Mouse (Mus musculus) ES-Bruce4 (cell line): ENCODE results near the gene Cep170. TPM values are rescaled to one million over a fixed set of nuclear protein-coding genes. Genes with fewer than 3 reads are reported as not detected.
A peak's percentile ranks its signal among the peaks of the same experiment; 100 is the strongest.

Experiments
- H3K27ac ChIP-seq: 2 replicates; pipeline ENCODE4 v1.5.1; 2012; ENCODE audit warnings: low read length, inconsistent platforms; ENCODE audit not compliant: insufficient read depth
- H3K27me3 ChIP-seq: 2 replicates; pipeline ENCODE4 v1.6.1; 2012; ENCODE audit warnings: mild to moderate bottlenecking, low read length, inconsistent platforms; ENCODE audit not compliant: control insufficient read depth, poor library complexity, insufficient read depth, severe bottlenecking
- H3K36me3 ChIP-seq: 2 replicates; pipeline ENCODE4 v1.6.1; 2012; ENCODE audit warnings: inconsistent platforms, mild to moderate bottlenecking, low read length, moderate library complexity; ENCODE audit not compliant: control insufficient read depth, poor library complexity, insufficient read depth, severe bottlenecking
- H3K4me1 ChIP-seq: one replicate; pipeline ENCODE4 v1.8.1; 2011; ENCODE audit warnings: low read length; ENCODE audit not compliant: control insufficient read depth, insufficient read depth
- H3K4me3 ChIP-seq: 2 replicates; pipeline ENCODE4 v1.5.1; 2011; ENCODE audit warnings: low read depth, mild to moderate bottlenecking, low read length
- H3K9ac ChIP-seq: 2 replicates; pipeline ENCODE4 v1.6.1; 2012; ENCODE audit warnings: low read depth, mild to moderate bottlenecking, inconsistent platforms; ENCODE audit not compliant: poor library complexity, severe bottlenecking
- H3K9me3 ChIP-seq: replicated peaks from 2 replicates; pipeline ENCODE4 v1.6.1; 2012; ENCODE audit warnings: mild to moderate bottlenecking, low read length, inconsistent platforms; ENCODE audit not compliant: control insufficient read depth, poor library complexity, insufficient read depth, severe bottlenecking
- CTCF ChIP-seq: IDR thresholded peaks from one replicate; pipeline ENCODE4 v1.8.1; 2011; ENCODE audit warnings: low read depth, low read length
- EP300 ChIP-seq: IDR thresholded peaks from 2 replicates; pipeline ENCODE4 v1.6.1; 2011; ENCODE audit warnings: low read depth, low read length; ENCODE audit not compliant: insufficient read depth
- POLR2A ChIP-seq: IDR thresholded peaks from one replicate; pipeline ENCODE4 v1.8.1; 2011; ENCODE audit warnings: low read length; ENCODE audit not compliant: insufficient read depth
- polyA plus RNA-seq: library from polyadenylated mRNA; stranded (reverse); fragments of >200 nt; gene quantifications from 2 replicates; pipeline ENCODE4 v1.2.4, GENCODE M21; 2011; ENCODE audit warnings: low read depth; ENCODE audit not compliant: missing spikeins, insufficient read depth, insufficient read length

The Cep170 gene
- polyA plus RNA-seq, 1 experiment: 24.5 TPM

GRCm38 (mm10) chr1:176814591-176815062 lies 760 bp upstream of the Cep170 start, which contains the start of gene Sdccag8:
TSS of gene Sdccag8 (plus strand) at chr1:176814660.
- Histone ChIP-seq H3K27me3 (no peaks in the 10 kb centered on the region), H3K27ac (peak within 1 kb of the TSS; percentile 32; the same call in 1 of the 2 replicates), H3K9me3 (no peaks in the 10 kb centered on the region), H3K4me1 (no peaks in the 10 kb centered on the region), H3K9ac (peak within 1 kb of the TSS; percentile 59), H3K4me3 (peak within 1 kb of the TSS; percentile 83), H3K36me3 (no peaks in the 10 kb centered on the region)
- TF ChIP-seq POLR2A: no peak
- TF ChIP-seq CTCF: no peak
- TF ChIP-seq EP300: no peak

GRCm38 (mm10) chr1:176813292-176814035 lies 403 bp downstream of the Cep170 start:
- no peaks in the 10 kb centered on the region for H3K9me3 ChIP-seq
- peak overlapping the region; percentile 59 for H3K9ac ChIP-seq
- H3K4me1 ChIP-seq: no peaks in the 10 kb centered on the region
- H3K4me3 ChIP-seq: peak overlapping the region; percentile 72
- H3K27me3 ChIP-seq: no peaks in the 10 kb centered on the region
- no peak for TF ChIP-seq POLR2A
- TF ChIP-seq CTCF: no peak
- no peak for TF ChIP-seq EP300
- peak overlapping the region; percentile 32; the same call in 1 of the 2 replicates for H3K27ac ChIP-seq
- H3K36me3 ChIP-seq: no peaks in the 10 kb centered on the region

- H3K27me3 ChIP-seq: no peaks in the 10 kb centered on the region
- no peaks in the 10 kb centered on the region for H3K4me1 ChIP-seq
- no peaks in the 10 kb centered on the region for H3K9me3 ChIP-seq
- no peak overlapping the region for H3K27ac ChIP-seq
- peak overlapping the region; percentile 72 for H3K4me3 ChIP-seq
- no peak for TF ChIP-seq CTCF
- no peak for TF ChIP-seq POLR2A
- TF ChIP-seq EP300: no peak
- peak overlapping the region; percentile 59 for H3K9ac ChIP-seq
- no peaks in the 10 kb centered on the region for H3K36me3 ChIP-seq
Observed at GRCm38 (mm10) chr1:176812491-176813291, 1.2 kb downstream of the Cep170 start.

GRCm38 (mm10) chr1:176811892-176812291 lies 2.0 kb downstream of the Cep170 start:
- Histone ChIP-seq H3K9ac (no peak overlapping the region), H3K4me3 (no peak overlapping the region)

GRCm38 (mm10) chr1:176810161-176810560 lies 3.7 kb downstream of the Cep170 start:
- no peak overlapping the region for H3K9ac ChIP-seq
- H3K36me3 ChIP-seq: no peaks in the 10 kb centered on the region
- TF ChIP-seq EP300: no peak
- TF ChIP-seq CTCF: no peak
- no peak for TF ChIP-seq POLR2A
- H3K27ac ChIP-seq: no peak overlapping the region
- H3K4me1 ChIP-seq: no peaks in the 10 kb centered on the region
- H3K27me3 ChIP-seq: no peaks in the 10 kb centered on the region
- H3K9me3 ChIP-seq: no peaks in the 10 kb centered on the region
- no peak overlapping the region for H3K4me3 ChIP-seq

More at GRCm38 (mm10) chr1:176811892-176812291, 2.0 kb downstream of the Cep170 start:
- Histone ChIP-seq H3K27ac (no peak overlapping the region), H3K36me3 (no peaks in the 10 kb centered on the region), H3K27me3 (no peaks in the 10 kb centered on the region), H3K9me3 (no peaks in the 10 kb centered on the region), H3K4me1 (no peaks in the 10 kb centered on the region)
- TF ChIP-seq CTCF (no peak), EP300 (no peak), POLR2A (no peak)
